Mouse (Mus musculus): Measurements from ENCODE around the gene Akip1. TPM values are rescaled to one million over a fixed set of nuclear protein-coding genes. Genes with fewer than 3 reads are reported as not detected.

The Akip1 gene
- polyA plus RNA-seq, 1 experiment from 2014 or later: 18.1 TPM

DNA sequence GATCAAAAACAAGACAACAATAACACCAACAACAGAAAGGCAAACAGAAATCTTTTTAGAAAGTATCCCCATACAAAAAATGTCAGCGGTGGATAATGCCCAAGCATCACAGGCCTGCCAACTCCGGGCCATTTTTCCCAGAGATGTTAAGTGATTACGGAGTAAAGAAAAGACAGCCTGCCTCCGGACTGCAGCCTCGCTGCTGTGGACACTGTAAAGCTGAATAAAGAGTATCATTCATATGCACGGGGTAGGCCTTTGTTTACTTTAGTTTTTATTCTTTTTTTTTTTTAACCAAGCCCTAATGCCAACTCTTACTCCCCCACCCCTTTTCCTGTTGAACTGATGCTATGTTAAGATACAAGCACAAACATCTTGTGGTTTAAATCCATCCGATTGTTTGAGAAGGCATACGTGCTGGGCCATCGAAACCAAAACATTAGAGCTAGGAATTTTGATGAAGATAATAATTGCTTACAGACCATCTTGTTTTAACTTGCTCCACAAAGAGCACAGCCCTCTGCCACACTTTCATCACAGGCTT lies 16.8 kb upstream of the Akip1 start:
- no peak overlapping the region for H3K27ac ChIP-seq
- peak overlapping the region; percentile 21; the same call in 1 of the 2 replicates for H3K4me2 ChIP-seq
- no peak overlapping the region for H3K4me3 ChIP-seq
- H3K9me3 ChIP-seq (replicated peaks): no peaks in the 10 kb centered on the region
- ATAC-seq: no peak
- H3K36me3 ChIP-seq (ENCODE audit: poor library complexity, severe bottlenecking): no peaks in the 10 kb centered on the region
- WGBS: 15% methylated on average over 9 of the region's 9 CpGs
- H3K4me1 ChIP-seq: peaks cover 10% of the 10 kb centered on the region
- H3K27me3 ChIP-seq: no peaks in the 10 kb centered on the region
- no peak overlapping the region for H3K9ac ChIP-seq

DNA sequence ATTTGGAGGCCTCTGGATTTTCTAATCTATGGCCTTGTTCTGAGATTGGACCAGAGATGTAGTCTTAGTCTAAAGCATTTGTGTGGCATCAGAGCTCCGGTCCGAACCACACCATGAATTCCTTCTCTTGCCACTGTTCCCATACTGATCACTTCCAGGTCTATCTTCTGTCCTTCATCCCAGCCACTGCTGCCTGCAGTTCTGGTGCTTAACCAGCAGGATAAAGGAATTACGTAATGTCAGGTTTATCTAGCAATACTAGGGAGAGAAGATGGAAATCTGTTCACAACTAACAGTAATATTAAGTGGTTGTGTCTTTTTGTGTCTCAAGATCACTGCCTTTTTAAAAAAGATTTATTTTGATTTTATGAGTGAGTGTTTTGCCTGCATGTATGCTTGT lies 13.4 kb upstream of the Akip1 start:
- Histone ChIP-seq H3K4me1 (peaks cover 10% of the 10 kb centered on the region), H3K4me2 (no peak overlapping the region), H3K9ac (no peak overlapping the region), H3K36me3 (ENCODE audit: poor library complexity, severe bottlenecking) (no peaks in the 10 kb centered on the region), H3K27ac (no peak overlapping the region), H3K4me3 (no peak overlapping the region), H3K27me3 (no peaks in the 10 kb centered on the region), H3K9me3 (replicated peaks) (no peaks in the 10 kb centered on the region)
- WGBS: 86% methylated on average over 3 of the region's 3 CpGs
- no peak for ATAC-seq

- Histone ChIP-seq H3K9me3 (replicated peaks) (no peaks in the 10 kb centered on the region), H3K36me3 (ENCODE audit: poor library complexity, severe bottlenecking) (no peaks in the 10 kb centered on the region), H3K27me3 (no peaks in the 10 kb centered on the region), H3K9ac (no peak overlapping the region), H3K4me3 (no peak overlapping the region), H3K4me1 (peaks cover 10% of the 10 kb centered on the region), H3K4me2 (no peak overlapping the region), H3K27ac (no peak overlapping the region)
- ATAC-seq: no peak
- WGBS: 92% methylated on average over 5 of the region's 5 CpGs
These were observed 12.5 kb upstream of the Akip1 start for GRCm38 (mm10) chr7:109690961-109691360.

DNA sequence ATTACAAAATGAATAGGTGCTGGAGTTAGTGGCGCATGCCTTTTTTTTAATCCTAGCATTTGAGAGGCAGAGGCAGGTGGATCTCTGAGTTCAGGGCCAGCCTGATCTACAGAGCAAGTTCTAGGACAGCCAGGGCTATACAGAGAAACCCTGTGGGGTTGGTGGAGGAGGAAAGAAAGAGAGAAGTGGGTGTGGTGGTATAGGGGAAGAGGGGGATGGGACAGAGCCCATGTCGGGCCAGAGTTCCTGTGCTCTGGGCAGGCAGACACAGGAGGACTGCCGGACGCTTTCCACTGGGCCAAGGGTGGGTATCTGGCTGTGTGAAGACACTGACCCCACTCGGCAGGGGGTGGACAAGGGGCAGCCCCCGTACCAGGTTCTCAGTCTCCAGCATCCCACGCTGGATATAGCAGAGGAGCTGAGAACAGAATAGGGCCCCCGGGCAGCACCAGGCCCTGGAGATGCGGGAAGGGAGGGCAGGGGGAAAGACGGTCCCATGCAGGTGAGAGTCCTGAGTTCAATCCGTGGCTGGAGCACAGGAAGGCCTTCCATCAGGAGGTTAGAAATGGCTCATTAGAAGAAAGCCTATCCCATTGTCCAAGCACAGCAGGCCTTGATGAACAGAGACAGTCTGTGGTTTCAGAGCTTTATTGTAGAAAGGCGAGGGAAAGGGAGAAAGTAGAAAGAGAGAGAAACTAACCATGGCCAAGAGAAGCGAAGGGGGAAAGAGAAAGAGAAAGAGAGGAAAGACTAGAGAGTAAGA lies 8.7 kb upstream of the Akip1 start:
- no peaks in the 10 kb centered on the region for H3K36me3 ChIP-seq (ENCODE audit: poor library complexity, severe bottlenecking)
- H3K9me3 ChIP-seq (replicated peaks): no peaks in the 10 kb centered on the region
- H3K4me3 ChIP-seq: no peak overlapping the region
- H3K4me1 ChIP-seq: no peaks in the 10 kb centered on the region
- H3K9ac ChIP-seq: no peak overlapping the region
- 75% methylated on average over 13 of the region's 13 CpGs for WGBS
- no peak for ATAC-seq
- no peaks in the 10 kb centered on the region for H3K27me3 ChIP-seq
- no peak overlapping the region for H3K4me2 ChIP-seq
- H3K27ac ChIP-seq: no peak overlapping the region

- Histone ChIP-seq H3K4me3 (no peak overlapping the region), H3K27ac (no peak overlapping the region), H3K27me3 (no peaks in the 10 kb centered on the region), H3K4me1 (no peaks in the 10 kb centered on the region), H3K9me3 (replicated peaks) (no peaks in the 10 kb centered on the region), H3K9ac (no peak overlapping the region), H3K4me2 (no peak overlapping the region), H3K36me3 (ENCODE audit: poor library complexity, severe bottlenecking) (no peaks in the 10 kb centered on the region)
- ATAC-seq: no peak
- 92% methylated on average over 10 of the region's 10 CpGs for WGBS
These were observed 8.2 kb upstream of the Akip1 start for GRCm38 (mm10) chr7:109695339-109695726.

- no peak for ATAC-seq
- H3K9ac ChIP-seq: no peak overlapping the region
- H3K9me3 ChIP-seq (replicated peaks): no peaks in the 10 kb centered on the region
- H3K27me3 ChIP-seq: no peaks in the 10 kb centered on the region
- H3K27ac ChIP-seq: no peak overlapping the region
- H3K4me2 ChIP-seq: no peak overlapping the region
- H3K36me3 ChIP-seq (ENCODE audit: poor library complexity, severe bottlenecking): no peaks in the 10 kb centered on the region
- peaks cover 9% of the 10 kb centered on the region; the same call in 1 of the 2 replicates for H3K4me1 ChIP-seq
- no peak overlapping the region for H3K4me3 ChIP-seq
These were observed 3.3 kb upstream of the Akip1 start for GRCm38 (mm10) chr7:109700213-109700612.

DNA sequence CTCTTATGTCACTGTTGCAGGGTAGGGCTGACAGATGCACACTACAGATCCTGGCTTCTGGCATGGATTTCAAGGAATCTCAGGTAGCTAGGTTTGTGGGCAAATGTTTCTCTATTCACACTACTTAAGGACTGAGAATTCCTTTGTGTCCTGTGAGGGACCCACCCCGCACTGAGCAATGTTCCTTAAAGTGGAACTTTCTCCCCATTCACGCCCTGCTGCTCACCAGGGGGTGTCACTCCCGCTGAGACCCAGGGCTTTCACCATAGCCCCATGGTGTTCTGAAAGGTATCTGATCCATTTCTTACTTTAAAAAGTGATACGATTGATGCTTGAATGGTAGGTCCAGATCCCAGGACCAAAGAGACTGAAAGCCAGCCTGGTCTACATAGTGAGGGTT lies 769 bp upstream of the Akip1 start:
- WGBS: 37% methylated on average over 4 of the region's 4 CpGs
- ATAC-seq: no peak
- Histone ChIP-seq H3K9me3 (replicated peaks) (no peaks in the 10 kb centered on the region), H3K4me2 (peak overlapping the region; percentile 75), H3K27me3 (no peaks in the 10 kb centered on the region), H3K4me3 (no peak overlapping the region), H3K9ac (no peak overlapping the region), H3K4me1 (peaks cover 9% of the 10 kb centered on the region; the same call in 1 of the 2 replicates), H3K36me3 (ENCODE audit: poor library complexity, severe bottlenecking) (0 out of 2 replicates have a peak, but pooled peaks cover 3% of the 10 kb centered on the region), H3K27ac (no peak overlapping the region)

DNA sequence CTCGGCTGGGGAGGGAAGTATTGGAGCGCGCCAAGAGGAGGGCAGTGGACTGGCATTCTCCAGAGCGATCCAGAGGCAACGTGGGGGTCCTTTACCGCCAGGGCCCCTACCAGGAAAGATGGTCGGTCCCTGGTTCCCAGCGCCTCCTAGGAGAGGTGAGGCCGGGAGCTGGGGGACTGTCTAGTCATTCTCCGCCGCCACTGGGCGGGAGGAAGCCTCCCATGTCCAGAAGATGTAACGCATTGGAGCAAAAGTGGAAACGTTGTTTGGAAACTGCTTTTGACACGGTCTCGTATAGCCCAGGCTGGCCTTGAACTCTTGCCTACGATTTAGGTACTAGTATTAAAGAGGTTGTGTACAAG lies 507 bp downstream of the Akip1 start:
- ATAC-seq: no peak
- 4% methylated on average over 17 of the region's 17 CpGs for WGBS
- peaks cover 10% of the 10 kb centered on the region for H3K36me3 ChIP-seq (ENCODE audit: poor library complexity, severe bottlenecking)
- H3K9ac ChIP-seq: peak overlapping the region; percentile 73
- H3K9me3 ChIP-seq (replicated peaks): no peaks in the 10 kb centered on the region
- H3K4me2 ChIP-seq: peak overlapping the region; percentile 75
- H3K4me3 ChIP-seq: peak overlapping the region; percentile 57
- no peaks in the 10 kb centered on the region for H3K27me3 ChIP-seq
- peaks cover 9% of the 10 kb centered on the region; the same call in 1 of the 2 replicates for H3K4me1 ChIP-seq
- no peak overlapping the region for H3K27ac ChIP-seq

DNA sequence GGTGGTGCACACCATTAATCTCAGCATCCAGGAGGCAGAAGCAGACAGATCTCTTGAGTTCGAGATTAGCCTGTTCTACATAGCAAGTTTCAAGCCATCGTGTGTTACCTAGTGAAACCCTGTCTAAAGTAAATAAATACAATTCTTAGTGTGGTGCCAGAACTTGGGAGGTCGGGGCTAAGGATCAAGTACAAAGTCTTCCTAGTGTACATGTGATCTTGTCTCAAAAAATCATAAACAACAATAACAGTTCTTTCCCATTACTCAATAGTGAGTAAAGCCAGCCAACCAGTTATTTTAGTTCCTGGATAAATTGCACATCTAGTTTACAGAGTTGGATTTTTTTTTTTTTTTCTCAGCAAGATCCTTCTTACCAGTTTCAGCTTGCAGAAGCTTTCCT lies 971 bp downstream of the Akip1 start:
- H3K27ac ChIP-seq: no peak overlapping the region
- H3K9ac ChIP-seq: 0 out of 2 replicates have a peak overlapping the region, but pooled peaks have one; percentile 73
- peaks cover 9% of the 10 kb centered on the region; the same call in 1 of the 2 replicates for H3K4me1 ChIP-seq
- H3K27me3 ChIP-seq: no peaks in the 10 kb centered on the region
- peaks cover 13% of the 10 kb centered on the region for H3K36me3 ChIP-seq (ENCODE audit: poor library complexity, severe bottlenecking)
- peak overlapping the region; percentile 57 for H3K4me3 ChIP-seq
- H3K4me2 ChIP-seq: peak overlapping the region; percentile 75
- 70% methylated on average over 3 of the region's 3 CpGs for WGBS
- no peak for ATAC-seq
- H3K9me3 ChIP-seq (replicated peaks): no peaks in the 10 kb centered on the region

DNA sequence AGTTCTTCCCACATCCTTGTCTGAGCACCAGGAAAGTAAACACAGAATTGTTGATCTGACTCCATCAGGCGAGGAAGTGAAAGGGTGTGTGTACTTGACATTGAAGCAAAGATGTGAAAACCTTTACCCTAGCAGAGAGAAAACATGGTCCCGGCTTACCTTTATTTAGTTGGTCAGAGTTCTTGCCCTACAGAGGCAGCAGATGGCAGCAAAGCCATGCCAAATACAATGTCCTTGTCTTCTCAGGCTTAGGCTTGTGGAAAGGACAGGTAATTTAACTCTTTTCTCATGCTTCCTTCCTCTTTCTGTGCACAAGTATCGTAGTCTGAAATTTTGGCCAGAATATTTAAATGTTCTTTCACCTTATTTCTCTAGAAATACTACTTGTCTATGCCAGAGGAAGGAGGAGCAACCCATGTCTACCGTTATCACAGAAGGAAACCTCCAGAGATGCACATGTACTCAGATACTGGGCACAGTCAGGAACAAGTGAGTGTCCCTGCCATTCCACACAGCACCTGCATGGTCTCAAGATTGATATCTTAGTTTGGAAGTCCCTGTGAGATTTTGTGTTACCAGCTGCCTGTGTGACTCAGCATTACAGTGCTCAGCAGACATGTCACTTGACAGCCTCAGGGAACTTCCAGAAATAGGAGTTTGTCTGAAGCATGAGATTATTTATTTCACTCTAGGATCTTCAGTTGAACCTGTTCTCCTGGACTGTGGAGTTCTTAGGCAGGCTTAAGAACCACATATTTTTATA lies 3.7 kb downstream of the Akip1 start:
- 64% methylated on average over 4 of the region's 4 CpGs for WGBS
- Histone ChIP-seq H3K27ac (no peak overlapping the region), H3K27me3 (no peaks in the 10 kb centered on the region), H3K4me3 (no peak overlapping the region), H3K9ac (no peak overlapping the region), H3K36me3 (ENCODE audit: poor library complexity, severe bottlenecking) (peaks cover 34% of the 10 kb centered on the region), H3K4me2 (no peak overlapping the region), H3K4me1 (peaks cover 9% of the 10 kb centered on the region; the same call in 1 of the 2 replicates), H3K9me3 (replicated peaks) (no peaks in the 10 kb centered on the region)
- ATAC-seq: no peak

DNA sequence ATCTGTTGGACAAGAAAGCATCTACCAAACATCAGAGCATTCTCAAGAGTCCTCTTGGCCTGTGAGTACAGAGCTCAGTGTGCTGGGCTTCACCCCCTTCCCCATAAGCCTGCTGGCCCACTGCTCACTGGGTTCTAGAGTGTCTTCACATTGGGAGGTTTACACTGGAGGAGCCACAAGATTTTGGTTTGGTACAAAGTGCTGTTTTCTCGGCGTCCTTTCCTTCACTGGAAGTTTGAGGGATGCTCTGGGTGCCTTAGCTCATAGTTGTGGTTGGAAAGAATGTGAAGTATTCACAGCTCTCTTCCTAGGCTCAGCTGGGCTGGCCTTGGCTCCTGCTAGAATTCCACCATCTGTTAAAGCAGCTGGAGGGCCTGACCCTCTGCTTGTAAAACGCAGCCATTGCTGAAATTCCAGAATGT lies 5.5 kb downstream of the Akip1 start:
- no peak overlapping the region for H3K4me2 ChIP-seq
- H3K9me3 ChIP-seq (replicated peaks): no peaks in the 10 kb centered on the region
- no peak overlapping the region for H3K9ac ChIP-seq
- no peak overlapping the region for H3K4me3 ChIP-seq
- 0 out of 2 replicates have a peak, but pooled peaks cover 5% of the 10 kb centered on the region for H3K4me1 ChIP-seq
- no peaks in the 10 kb centered on the region for H3K27me3 ChIP-seq
- H3K36me3 ChIP-seq (ENCODE audit: poor library complexity, severe bottlenecking): peaks cover 43% of the 10 kb centered on the region
- WGBS: 86% methylated on average over 3 of the region's 3 CpGs
- no peak for ATAC-seq
- H3K27ac ChIP-seq: no peak overlapping the region

GRCm38 (mm10) chr7:109710069-109710468 lies 6.6 kb downstream of the Akip1 start:
- Histone ChIP-seq H3K9ac (no peak overlapping the region), H3K4me3 (no peak overlapping the region), H3K36me3 (ENCODE audit: poor library complexity, severe bottlenecking) (peaks cover 43% of the 10 kb centered on the region), H3K9me3 (replicated peaks) (no peaks in the 10 kb centered on the region), H3K4me2 (no peak overlapping the region), H3K27me3 (no peaks in the 10 kb centered on the region), H3K27ac (no peak overlapping the region), H3K4me1 (no peaks in the 10 kb centered on the region)
- 92% methylated on average over 1 of the region's 1 CpGs for WGBS
- ATAC-seq: no peak

All from forebrain, embryonic 13.5 days (tissue).